Mouse (Mus musculus): Measurements from ENCODE around the gene Gucy1b1.

Gene Gucy1b1

DNA sequence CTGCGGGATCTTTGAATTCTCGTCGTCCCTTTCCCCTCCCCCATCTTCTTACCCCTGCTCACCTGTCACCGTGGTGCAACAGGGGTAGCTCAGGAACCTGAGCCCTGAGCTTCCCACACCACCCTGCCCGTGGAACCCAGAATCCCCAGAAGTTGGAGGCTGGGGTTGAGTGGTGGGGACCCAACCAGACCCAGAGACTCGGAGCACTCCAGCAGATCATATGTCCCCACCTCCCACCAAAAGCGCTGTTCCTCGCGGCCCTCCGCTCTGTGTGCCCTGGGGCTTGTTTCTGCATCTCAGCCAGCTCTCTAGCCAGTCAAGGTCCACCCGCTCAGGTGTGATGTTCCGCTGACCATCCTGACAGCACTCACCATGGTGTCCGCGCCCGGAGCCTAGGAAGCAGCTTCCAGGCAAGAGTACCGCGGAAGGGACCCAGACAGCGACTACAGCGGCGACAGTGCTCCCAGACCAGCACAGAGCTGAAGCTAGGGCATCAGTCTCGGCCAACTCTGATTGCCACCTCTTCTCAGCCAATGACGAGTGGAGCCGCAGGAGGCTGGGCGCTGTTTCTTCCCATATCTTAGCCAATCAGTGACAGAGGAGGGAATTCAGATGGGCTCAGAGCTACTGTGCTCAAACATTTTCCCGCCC, at the start of gene Gucy1b1:
Gene Gucy1b1, minus strand, starts transcription at position 489 of the 651 bp plus-strand sequence.
- 1% methylated on average over 25 of the region's 25 CpGs for WGBS

DNA sequence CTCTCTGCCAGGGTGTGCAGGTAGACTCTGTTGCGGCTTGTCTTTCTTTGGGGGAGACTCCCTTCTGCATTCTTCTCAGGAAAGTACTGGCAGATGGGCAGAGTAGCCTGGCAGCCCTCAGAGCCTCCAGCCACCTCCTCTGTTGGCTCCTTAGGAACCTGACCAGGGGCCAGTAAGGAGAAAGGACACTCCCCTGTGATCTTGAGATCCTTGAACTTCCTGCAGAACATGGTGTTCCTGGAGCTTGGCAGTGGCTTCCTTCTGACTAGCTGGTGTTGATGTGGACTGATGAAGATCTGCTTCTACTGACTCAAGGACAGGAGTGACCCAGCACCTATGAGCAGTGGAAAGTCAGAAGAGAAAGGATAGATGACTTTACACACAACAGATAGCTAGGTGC, 44.4 kb upstream of the Gucy1b1 start:
- WGBS, result 86% methylated on average over 1 of the region's 1 CpGs

DNA sequence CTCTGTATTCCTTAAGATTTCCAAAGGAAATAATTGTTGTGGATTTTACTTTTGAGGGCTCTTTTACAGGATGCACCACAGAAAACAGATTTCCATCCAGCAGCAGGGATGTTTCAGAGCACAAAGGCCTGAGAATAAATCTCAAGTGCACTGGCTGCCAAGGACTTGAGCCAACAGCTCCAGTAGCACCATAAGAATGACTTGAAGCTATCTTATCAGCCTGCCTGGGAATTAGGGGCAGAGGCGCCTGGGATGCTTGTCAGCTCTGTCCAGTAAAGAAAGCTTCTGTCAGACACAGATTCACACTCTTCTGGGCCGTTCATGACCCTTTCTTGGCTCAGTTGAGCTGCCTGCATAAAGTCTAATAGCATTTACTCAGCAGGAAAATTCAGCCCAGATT, 38.0 kb upstream of the Gucy1b1 start:
- WGBS, result 72% methylated on average over 2 of the region's 2 CpGs

DNA sequence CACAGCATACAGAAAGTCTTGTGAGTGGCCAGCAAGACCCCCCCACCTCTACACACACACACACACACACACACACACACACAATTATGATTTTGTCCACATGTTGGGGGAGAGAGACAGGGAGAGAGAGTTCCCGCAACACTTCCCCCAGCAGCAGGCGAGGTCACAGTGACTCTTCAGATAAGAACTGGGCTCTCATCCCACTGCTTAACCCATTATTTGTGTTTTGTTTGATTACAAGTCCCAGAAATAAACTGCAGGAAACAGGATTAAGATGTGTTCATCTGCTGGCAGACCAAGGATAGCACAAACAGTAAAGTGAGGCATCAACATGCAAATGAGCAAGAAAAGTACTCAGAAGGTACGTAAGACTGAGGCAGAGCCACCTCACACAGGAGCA, 37.5 kb upstream of the Gucy1b1 start:
- 62% methylated on average over 3 of the region's 3 CpGs for WGBS

DNA sequence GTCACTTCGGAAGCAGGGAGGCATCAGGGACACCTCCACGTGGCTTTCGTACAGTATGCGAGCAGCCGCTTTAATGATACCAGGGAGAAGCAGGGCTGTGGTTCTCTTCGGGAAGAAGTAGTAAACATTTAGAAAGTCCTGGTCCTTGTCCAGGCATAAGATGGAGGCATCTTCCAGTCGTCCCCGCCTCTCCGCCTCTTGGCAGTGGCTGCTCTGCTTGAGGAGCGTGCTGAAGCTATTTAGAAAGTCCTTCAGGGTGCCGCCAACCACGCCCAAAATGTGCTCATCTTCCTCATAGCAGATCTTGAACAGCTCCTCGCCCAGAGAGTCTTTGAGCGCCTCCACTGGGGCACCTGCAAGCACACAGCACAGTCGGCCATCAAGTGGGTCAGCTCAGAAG, 34.5 kb upstream of the Gucy1b1 start:
- WGBS, result 70% methylated on average over 15 of the region's 15 CpGs

DNA sequence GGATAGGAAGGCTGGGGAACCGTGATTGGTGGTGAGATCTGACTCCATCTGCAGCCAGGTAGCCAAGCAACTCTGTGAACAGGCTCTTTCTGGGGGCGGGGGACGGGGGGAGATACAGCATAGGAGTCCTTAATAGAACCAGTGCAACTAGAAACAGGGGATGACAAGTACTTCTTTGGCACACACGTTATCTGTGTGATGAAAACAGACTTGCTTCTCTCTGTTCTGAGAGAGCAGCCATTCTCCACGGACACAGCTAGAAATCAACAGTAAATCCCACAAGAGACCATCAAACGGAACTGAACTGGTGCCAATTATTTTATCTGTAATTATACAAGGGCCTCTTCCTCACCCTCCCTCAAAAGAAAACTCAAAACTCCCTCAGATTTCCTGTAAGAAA, 29.7 kb upstream of the Gucy1b1 start:
- 53% methylated on average over 6 of the region's 6 CpGs for WGBS

DNA sequence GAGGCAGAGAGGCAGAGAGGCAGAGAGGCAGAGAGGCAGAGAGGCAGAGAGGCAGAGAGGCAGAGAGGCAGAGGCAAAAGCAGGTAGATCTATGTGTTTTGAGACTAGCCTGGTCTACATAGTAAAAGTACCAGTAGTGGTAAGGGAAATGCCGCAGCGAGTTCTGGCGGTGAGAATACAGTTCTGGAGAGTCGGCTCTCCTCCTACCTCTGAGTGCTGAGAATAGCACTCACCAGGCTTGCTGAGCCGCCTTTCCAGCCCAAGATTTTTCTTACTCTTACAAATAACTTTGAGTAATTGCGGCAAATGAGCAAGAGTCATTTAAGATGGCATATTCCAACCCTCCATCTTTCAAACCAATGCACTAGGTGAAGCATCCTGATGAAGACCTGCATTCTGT, 24.6 kb upstream of the Gucy1b1 start:
- 54% methylated on average over 6 of the region's 6 CpGs for WGBS

DNA sequence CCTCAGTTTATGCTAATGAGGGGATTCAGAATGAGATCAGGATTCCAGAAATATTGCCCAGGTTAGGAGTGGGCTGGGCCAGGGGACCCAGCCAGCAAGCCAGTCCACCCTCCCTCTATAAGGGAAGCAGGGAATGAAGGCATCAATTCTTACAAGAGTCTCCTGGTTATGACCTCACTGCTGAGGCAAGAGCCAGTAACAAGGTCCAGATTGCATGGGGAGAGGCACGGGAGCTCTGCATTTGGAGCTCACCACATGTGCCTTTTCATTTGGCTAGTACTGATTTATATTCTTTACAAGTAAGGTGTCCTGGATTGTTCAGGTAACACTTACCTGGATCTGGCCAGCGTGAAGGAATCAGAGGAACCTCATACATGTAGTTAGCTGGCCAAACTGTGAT, 22.3 kb upstream of the Gucy1b1 start:
- 81% methylated on average over 2 of the region's 2 CpGs for WGBS

DNA sequence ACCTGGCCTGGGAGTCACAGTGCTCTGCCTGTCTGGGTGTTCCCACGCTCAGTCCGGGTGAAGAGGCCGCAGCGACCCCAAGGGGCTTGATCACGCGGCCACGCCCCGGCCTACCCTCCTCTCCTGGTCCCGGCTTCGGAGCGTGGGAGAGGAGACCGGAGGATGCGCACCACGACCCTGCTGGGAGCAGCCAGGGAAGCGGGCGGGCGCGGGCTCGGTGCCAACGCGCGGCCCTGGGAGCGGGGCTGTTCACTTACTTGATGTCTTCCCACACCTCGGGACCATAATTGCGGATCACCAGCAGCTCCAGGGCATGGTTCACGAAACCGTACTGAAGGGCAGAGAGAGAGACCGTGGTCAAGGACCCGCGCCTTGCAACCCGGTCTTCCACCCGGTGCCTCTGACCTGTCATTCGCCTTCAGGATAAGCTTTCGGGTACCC, 728 bp downstream of the Gucy1b1 start:
- 1% methylated on average over 34 of the region's 34 CpGs for WGBS

DNA sequence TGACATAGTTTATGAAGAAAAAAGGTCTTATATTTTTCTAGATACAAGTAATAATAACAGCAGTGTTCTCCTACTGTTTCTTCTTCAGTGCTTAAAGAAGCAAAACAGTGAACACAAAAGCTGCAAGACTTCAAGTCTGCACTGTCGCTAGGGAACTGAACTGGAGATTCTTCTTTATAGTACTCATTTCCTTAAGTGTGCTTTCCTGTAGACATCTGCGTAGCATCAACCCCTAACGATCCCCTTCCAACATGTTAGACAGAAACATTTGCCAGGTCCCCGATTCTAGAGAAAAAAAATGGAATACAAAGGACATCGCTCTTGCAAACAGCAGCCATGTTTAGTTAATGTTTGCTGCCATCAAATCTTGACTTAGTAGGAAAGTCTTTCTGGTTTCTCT, 6.7 kb downstream of the Gucy1b1 start:
- WGBS, result 50% methylated on average over 5 of the region's 5 CpGs

DNA sequence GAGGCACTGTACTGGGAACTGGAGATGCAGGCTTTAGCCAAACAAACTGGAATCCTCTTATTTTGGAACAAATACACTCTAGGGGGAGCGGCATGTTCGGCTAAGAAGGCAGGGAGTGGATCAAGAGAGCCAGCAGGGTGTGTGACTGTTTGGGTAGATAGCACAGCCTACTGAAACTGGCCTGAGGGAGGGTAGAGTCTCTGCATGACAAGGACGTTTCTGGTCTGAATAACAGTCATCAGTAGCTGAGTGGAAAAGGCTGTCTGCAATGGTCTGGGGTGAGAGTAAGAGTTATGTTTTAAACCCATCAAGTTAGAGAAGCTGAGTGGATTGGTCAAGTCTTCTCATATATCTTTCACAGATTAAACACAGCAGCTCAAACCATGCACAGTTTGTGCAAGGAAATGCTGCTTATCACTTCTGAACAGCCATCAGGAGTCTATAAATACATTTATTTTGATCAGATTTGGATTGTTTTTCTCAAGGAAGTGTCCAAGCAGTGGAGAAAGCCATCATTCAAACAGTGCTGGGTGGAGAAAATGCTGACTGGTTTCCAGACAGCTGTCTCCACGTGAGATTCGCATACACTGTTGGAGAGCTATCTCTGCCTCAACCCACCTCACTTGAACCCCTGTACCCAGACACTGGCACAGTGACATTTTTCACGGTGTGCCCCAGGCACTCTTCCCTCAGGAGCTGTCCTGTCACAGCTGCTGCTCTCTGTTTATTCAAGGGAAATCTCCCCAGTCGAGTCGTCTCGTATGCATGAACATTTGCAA, 12.9 kb downstream of the Gucy1b1 start:
- WGBS, result 30% methylated on average over 9 of the region's 9 CpGs

DNA sequence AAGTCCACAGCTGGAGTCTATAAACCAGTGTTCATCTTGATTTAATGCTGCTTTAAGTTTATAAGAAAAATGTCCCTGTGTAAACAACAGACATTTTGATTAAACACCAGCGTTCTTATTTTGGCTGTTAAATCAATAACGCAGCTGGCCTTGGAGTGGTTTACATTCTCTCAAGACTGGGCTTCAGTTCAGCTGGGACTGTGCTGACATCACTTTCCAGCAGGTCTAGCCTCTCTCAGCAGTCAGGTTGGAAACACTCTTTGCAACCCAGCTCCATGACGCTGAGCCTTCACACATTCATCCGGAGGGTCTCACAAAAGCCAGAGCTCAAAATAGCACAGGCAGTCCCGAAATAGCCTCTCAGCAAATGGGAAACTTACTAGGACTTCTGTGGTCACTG, 17.3 kb downstream of the Gucy1b1 start:
- 19% methylated on average over 5 of the region's 5 CpGs for WGBS

DNA sequence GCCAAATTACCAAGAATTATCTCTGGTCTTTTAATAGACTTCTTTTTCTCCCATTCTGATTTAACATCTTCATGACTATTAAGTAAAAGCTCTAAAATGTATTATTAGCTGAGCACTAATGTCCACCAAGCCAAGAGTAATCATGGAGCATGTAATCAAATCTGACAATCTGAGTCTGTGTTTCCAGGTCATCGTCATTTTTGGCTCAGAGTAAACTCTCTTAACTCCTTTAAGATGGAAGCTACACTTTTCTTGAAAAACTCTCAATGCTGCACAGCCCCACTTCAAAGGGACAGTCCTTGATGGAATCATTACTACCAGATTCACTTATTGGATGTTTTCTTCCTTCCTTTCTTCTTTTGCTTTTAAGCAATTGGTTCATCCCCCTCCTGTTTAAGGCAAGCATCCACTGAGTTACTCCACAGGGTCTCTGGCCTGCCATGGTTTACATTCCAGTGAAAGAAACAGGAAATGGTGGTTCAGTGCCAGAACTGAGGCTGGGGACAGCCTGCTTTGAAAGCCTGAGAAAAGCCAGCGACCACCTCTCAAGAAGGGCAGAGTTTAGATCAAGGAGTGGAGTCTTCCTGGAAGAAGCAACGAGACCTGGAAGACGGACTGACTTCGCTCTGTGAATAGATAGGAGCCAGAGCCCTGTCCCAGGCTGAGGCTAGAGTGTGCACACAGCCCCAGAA, 20.1 kb downstream of the Gucy1b1 start:
- 62% methylated on average over 5 of the region's 5 CpGs for WGBS

DNA sequence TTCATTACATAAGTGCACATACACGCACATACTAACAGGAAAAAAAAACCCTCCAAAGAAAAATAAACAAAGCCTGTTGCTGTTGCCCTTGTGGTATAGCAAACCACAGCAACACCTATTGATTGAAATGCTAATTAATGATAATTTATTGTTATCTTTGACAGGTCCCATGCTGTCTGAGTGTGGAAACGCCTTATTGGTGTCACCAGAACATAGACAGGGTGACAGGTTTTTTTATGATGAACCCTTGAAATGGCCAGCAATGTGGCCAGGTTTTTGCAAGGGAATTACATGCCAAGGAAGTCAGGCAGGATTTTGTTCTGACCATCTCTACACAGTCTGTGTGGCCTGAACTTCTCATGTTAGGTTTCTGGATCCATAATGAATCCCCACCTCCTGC, 22.5 kb downstream of the Gucy1b1 start:
- 49% methylated on average over 2 of the region's 2 CpGs for WGBS

DNA sequence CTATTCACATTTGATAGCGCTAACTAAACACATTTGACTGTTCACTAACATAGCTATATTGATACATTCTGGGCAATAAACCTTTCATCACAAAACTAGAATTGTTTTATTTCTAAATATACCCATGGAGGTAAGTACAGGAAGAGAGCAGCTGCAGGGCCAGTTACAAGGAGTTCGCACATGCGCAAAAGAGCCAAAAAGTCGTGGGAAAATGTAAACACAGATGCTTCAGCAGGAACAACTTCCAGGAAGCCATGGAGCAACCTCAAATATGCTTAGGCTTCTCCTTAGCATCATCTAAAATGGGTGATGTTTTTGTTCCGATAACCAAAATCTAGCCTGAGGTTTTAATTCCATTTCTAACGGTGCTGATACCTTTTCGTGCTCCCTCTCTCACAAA, 25.8 kb downstream of the Gucy1b1 start:
- WGBS, result 41% methylated on average over 7 of the region's 7 CpGs

DNA sequence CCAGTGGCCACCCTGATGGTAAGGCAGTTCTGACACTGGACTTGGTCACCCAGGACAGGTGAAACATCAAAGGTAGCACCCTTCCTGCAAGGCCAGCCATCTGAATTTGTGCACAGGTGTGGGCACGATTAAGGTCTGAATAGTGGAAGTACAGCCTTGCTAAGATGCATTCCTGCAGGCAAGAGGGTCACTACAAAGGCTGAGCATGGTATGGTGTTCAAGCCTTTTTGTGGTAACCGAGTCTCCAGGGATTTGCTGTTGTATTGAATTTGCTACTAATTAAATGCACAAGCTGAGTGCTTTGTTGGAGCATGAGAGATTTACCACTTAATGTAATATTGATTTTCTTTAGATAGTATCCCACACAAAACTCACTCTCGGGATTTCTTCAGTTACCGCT, 26.4 kb downstream of the Gucy1b1 start:
- WGBS, result 64% methylated on average over 4 of the region's 4 CpGs

DNA sequence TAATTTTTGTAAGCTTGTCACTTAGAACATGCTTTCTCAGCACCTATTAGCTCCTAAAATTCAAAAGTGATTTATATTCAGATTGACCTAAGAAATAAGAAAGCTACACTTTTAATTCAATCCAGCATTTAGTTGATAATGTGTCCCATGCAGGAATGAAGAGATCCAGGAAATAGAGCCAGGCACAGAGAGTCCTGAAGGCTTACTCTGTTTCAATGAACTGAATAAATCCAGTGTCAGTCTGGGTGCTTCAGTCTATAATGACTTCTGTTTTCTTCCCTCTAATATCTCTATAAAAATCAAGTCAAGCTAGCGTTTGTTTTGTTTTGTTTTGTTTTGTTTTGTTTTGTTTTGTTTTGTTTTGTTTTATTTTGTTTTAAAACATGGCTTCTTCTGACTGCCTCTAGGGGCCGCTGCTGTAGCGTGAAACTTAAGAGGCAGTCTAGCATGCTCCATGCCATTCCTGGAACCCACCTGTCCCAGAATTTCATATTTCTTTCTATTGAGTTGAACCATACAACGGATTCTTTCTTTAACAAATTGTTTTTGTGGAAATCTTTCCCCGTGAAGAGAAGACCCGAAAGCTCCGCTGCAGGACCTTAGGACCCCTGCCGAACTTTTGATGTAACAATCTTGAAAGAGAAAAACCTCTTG, 27.3 kb downstream of the Gucy1b1 start:
- 22% methylated on average over 8 of the region's 8 CpGs for WGBS

DNA sequence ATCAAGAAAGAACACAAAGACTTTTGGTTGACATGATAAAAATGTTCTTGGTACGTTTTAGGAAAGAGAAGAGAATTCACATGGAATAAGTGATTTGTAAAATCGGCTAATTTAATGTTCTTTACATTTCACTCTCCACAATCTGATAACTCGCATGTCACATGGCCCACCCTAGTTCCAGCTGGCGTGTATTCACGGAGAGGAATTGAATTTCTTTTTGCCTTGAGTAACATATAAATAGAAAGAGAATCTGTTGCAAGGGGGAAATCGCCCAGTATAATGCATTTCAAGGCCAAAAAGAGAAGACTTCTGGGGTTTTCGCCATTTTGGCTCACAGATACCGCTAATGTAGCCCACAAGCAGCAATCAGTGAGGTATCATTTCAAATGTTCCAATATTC, 28.4 kb downstream of the Gucy1b1 start:
- WGBS, result 57% methylated on average over 8 of the region's 8 CpGs

DNA sequence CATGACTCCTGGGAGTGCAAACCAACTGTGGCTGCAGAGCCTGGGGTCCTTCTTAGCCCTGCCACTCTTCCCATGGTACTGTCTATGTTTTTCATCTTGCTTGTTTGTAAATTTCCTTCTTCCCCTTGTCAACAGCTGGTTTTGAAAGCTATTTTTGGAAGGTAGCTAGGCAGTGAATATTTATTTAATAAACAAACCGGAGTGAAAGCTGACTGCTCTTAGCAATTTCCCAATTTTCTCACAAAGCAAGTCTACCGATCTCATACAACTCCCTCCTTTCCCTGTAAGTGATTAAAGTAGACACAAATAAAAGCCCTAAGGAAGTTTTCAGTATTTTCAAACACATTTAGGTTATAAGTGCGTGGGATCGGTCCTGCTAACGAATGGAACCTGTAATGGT, 29.6 kb downstream of the Gucy1b1 start:
- WGBS, result 67% methylated on average over 5 of the region's 5 CpGs

DNA sequence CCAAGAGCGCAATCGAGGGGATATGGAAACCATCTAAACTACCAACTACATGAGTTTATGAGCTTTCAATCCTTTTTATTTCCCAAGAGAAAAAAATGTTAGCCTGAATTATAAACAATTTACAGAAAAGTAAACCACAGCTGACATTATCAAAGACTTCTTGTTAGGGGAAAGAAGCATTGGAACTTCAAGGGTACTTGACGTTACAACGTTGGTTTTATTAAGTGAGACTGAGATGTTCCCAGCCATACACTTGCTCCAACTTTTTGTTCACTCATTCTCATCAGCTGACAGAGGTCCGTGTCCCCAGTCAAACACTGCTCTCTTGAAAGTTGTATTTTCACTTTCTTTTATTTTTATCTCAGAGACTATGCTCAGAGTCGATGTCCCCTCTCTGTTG, 30.8 kb downstream of the Gucy1b1 start:
- whole genome bisulfite sequencing, result 74% methylated on average over 6 of the region's 6 CpGs

DNA sequence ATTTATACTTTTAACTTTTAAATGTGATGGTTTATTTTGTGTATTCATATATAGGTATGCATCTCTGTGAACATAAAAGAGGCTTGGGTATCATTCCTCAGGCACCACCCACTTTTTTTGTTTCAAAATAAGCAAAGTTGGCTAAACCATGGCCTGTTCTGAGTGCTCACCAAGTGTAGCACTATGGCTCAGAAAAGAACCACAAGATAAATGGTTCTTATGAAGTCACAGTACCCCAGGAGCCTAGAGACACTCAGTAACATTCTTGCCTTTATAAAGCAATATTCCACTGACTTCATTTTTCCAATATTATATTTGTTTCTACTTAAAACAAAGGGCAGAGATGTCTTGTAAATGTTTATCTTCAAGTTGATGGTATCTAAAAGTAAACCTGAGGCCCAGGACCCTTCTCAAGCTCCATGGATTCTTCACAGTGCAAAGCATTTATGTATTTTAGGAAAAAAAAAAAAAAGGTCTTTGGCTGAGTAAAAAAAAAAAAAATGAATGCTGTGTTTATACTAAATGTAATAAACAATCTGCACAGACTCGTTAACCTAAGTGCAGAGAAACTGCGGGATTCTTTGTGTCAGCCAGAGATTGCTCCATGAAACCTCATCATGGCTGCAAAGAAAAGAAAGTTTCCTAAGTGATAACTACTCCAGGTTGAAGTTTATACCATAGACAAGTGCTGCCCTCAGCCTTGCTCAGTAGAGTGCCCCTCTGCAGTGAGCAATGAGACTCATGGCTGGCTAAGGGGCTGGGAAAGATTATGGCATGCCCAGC, 38.0 kb downstream of the Gucy1b1 start:
- WGBS, result 49% methylated on average over 2 of the region's 2 CpGs

Data from cerebral cortex, adult 2 months (tissue).